Mouse (Mus musculus): Measurements from ENCODE around the gene Psmc1. TPM values are rescaled to one million over a fixed set of nuclear protein-coding genes. Genes with fewer than 3 reads are reported as not detected.

Gene Psmc1
- polyA plus RNA-seq, 1 experiment from 2014 or later = 198 TPM

- Histone ChIP-seq H3K27me3 (ENCODE audit: control insufficient read depth, insufficient read depth, low read length) (no peaks in the 10 kb centered on the region), H3K27ac (replicated peaks in 1 of 2; ENCODE audit: control insufficient read depth in 1 of 2, insufficient read depth in 1 of 2, low read depth in 2 of 2, low read length in 2 of 2) (no peak overlapping the region), H3K4me1 (ENCODE audit: control insufficient read depth in 2 of 2, insufficient read depth in 2 of 2, low read length in 2 of 2) (no peaks in the 10 kb centered on the region), H3K9ac (ENCODE audit: low read length) (no peak overlapping the region), H3K36me3 (ENCODE audit: control insufficient read depth, insufficient read depth, low read length) (no peaks in the 10 kb centered on the region), H3K4me3 (ENCODE audit: control insufficient read depth in 1 of 2, insufficient read depth in 1 of 2, low read depth in 1 of 2, low read length in 2 of 2) (no peak overlapping the region), H3K4me2 (ENCODE audit: low read length) (no peak overlapping the region), H3K9me3 (ENCODE audit: control insufficient read depth, low read length) (peaks cover 2% of the 10 kb centered on the region; the same call in 1 of the 2 replicates)
- no peak for ATAC-seq (ENCODE audit: insufficient number of reproducible peaks, insufficient read depth, low FRiP score, low read depth)
- WGBS = 72% methylated on average over 4 of the region's 4 CpGs
These were observed 34.2 kb upstream of the Psmc1 start for GRCm38 (mm10) chr12:100075715-100076114.

GRCm38 (mm10) chr12:100079636-100080286 is 30.2 kb upstream of the Psmc1 start:
- 55% methylated on average over 8 of the region's 8 CpGs for WGBS
- no peaks in the 10 kb centered on the region for H3K27me3 ChIP-seq (ENCODE audit: control insufficient read depth, insufficient read depth, low read length)
- H3K4me1 ChIP-seq (ENCODE audit: control insufficient read depth in 2 of 2, insufficient read depth in 2 of 2, low read length in 2 of 2) = peaks cover 8 to 11% of the 10 kb centered on the region in 2 experiments
- H3K36me3 ChIP-seq (ENCODE audit: control insufficient read depth, insufficient read depth, low read length) = no peaks in the 10 kb centered on the region
- H3K9me3 ChIP-seq (ENCODE audit: control insufficient read depth, low read length) = no peaks in the 10 kb centered on the region
- no peak overlapping the region for H3K4me2 ChIP-seq (ENCODE audit: low read length)
- H3K27ac ChIP-seq (replicated peaks in 1 of 2; ENCODE audit: control insufficient read depth in 1 of 2, insufficient read depth in 1 of 2, low read depth in 2 of 2, low read length in 2 of 2) = no peak overlapping the region
- no peak overlapping the region for H3K4me3 ChIP-seq (ENCODE audit: control insufficient read depth in 1 of 2, insufficient read depth in 1 of 2, low read depth in 1 of 2, low read length in 2 of 2)
- no peak for ATAC-seq (ENCODE audit: insufficient number of reproducible peaks, insufficient read depth, low FRiP score, low read depth)
- H3K9ac ChIP-seq (ENCODE audit: low read length) = no peak overlapping the region

- Histone ChIP-seq H3K4me1 (ENCODE audit: control insufficient read depth in 2 of 2, insufficient read depth in 2 of 2, low read length in 2 of 2) (peaks cover 11% of the 10 kb centered on the region in 2 experiments), H3K9me3 (ENCODE audit: control insufficient read depth, low read length) (no peaks in the 10 kb centered on the region), H3K27ac (replicated peaks in 1 of 2; ENCODE audit: control insufficient read depth in 1 of 2, insufficient read depth in 1 of 2, low read depth in 2 of 2, low read length in 2 of 2) (no peak overlapping the region), H3K4me3 (ENCODE audit: control insufficient read depth in 1 of 2, insufficient read depth in 1 of 2, low read depth in 1 of 2, low read length in 2 of 2) (no peak overlapping the region), H3K4me2 (ENCODE audit: low read length) (no peak overlapping the region), H3K9ac (ENCODE audit: low read length) (no peak overlapping the region), H3K36me3 (ENCODE audit: control insufficient read depth, insufficient read depth, low read length) (no peaks in the 10 kb centered on the region), H3K27me3 (ENCODE audit: control insufficient read depth, insufficient read depth, low read length) (no peaks in the 10 kb centered on the region)
- ATAC-seq (ENCODE audit: insufficient number of reproducible peaks, insufficient read depth, low FRiP score, low read depth) = no peak
- 64% methylated on average over 3 of the region's 3 CpGs for WGBS
These were observed 21.9 kb upstream of the Psmc1 start for GRCm38 (mm10) chr12:100088026-100088425.

GRCm38 (mm10) chr12:100089265-100089664 is 20.7 kb upstream of the Psmc1 start:
- Histone ChIP-seq H3K27me3 (ENCODE audit: control insufficient read depth, insufficient read depth, low read length) (no peaks in the 10 kb centered on the region), H3K9ac (ENCODE audit: low read length) (no peak overlapping the region), H3K4me1 (ENCODE audit: control insufficient read depth in 2 of 2, insufficient read depth in 2 of 2, low read length in 2 of 2) (peaks cover 4 to 5% of the 10 kb centered on the region in 2 experiments), H3K36me3 (ENCODE audit: control insufficient read depth, insufficient read depth, low read length) (no peaks in the 10 kb centered on the region), H3K4me2 (ENCODE audit: low read length) (no peak overlapping the region), H3K27ac (replicated peaks in 1 of 2; ENCODE audit: control insufficient read depth in 1 of 2, insufficient read depth in 1 of 2, low read depth in 2 of 2, low read length in 2 of 2) (no peak overlapping the region), H3K4me3 (ENCODE audit: control insufficient read depth in 1 of 2, insufficient read depth in 1 of 2, low read depth in 1 of 2, low read length in 2 of 2) (no peak overlapping the region), H3K9me3 (ENCODE audit: control insufficient read depth, low read length) (no peaks in the 10 kb centered on the region)
- no peak for ATAC-seq (ENCODE audit: insufficient number of reproducible peaks, insufficient read depth, low FRiP score, low read depth)
- WGBS = 67% methylated on average over 5 of the region's 5 CpGs

GRCm38 (mm10) chr12:100090750-100091149 is 19.2 kb upstream of the Psmc1 start:
- no peaks in the 10 kb centered on the region for H3K9me3 ChIP-seq (ENCODE audit: control insufficient read depth, low read length)
- no peak overlapping the region for H3K4me3 ChIP-seq (ENCODE audit: control insufficient read depth in 1 of 2, insufficient read depth in 1 of 2, low read depth in 1 of 2, low read length in 2 of 2)
- H3K4me1 ChIP-seq (ENCODE audit: control insufficient read depth in 2 of 2, insufficient read depth in 2 of 2, low read length in 2 of 2) = no peaks in the 10 kb centered on the region
- ATAC-seq (ENCODE audit: insufficient number of reproducible peaks, insufficient read depth, low FRiP score, low read depth) = no peak
- 75% methylated on average over 4 of the region's 4 CpGs for WGBS
- H3K4me2 ChIP-seq (ENCODE audit: low read length) = no peak overlapping the region
- H3K27ac ChIP-seq (replicated peaks in 1 of 2; ENCODE audit: control insufficient read depth in 1 of 2, insufficient read depth in 1 of 2, low read depth in 2 of 2, low read length in 2 of 2) = no peak overlapping the region
- no peaks in the 10 kb centered on the region for H3K27me3 ChIP-seq (ENCODE audit: control insufficient read depth, insufficient read depth, low read length)
- H3K36me3 ChIP-seq (ENCODE audit: control insufficient read depth, insufficient read depth, low read length) = no peaks in the 10 kb centered on the region
- H3K9ac ChIP-seq (ENCODE audit: low read length) = no peak overlapping the region

DNA sequence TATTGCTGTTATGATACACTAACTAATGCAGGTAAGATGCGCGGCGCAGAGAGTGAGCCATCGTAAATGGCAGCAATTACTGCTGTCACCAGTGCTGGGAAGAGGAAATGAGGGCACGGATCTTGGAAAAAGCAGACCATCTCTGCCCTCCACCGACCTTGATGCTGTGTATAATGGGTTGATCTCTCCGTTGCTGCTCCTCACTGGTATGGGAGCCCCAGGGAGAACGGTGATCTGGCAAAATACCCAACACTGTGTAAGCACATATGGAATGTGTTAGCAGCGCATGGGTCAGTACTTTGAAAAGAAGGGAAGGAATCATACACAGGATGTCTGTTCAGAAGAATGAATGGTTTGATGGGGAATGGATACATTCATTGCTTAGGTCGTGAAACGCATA is 16.9 kb upstream of the Psmc1 start:
- no peak for ATAC-seq (ENCODE audit: insufficient number of reproducible peaks, insufficient read depth, low FRiP score, low read depth)
- H3K4me1 ChIP-seq (ENCODE audit: control insufficient read depth in 2 of 2, insufficient read depth in 2 of 2, low read length in 2 of 2) = no peaks in the 10 kb centered on the region
- no peak overlapping the region for H3K4me3 ChIP-seq (ENCODE audit: control insufficient read depth in 1 of 2, insufficient read depth in 1 of 2, low read depth in 1 of 2, low read length in 2 of 2)
- H3K9me3 ChIP-seq (ENCODE audit: control insufficient read depth, low read length) = no peaks in the 10 kb centered on the region
- H3K4me2 ChIP-seq (ENCODE audit: low read length) = no peak overlapping the region
- no peak overlapping the region for H3K27ac ChIP-seq (replicated peaks in 1 of 2; ENCODE audit: control insufficient read depth in 1 of 2, insufficient read depth in 1 of 2, low read depth in 2 of 2, low read length in 2 of 2)
- H3K27me3 ChIP-seq (ENCODE audit: control insufficient read depth, insufficient read depth, low read length) = no peaks in the 10 kb centered on the region
- H3K36me3 ChIP-seq (ENCODE audit: control insufficient read depth, insufficient read depth, low read length) = no peaks in the 10 kb centered on the region
- 83% methylated on average over 11 of the region's 11 CpGs for WGBS
- H3K9ac ChIP-seq (ENCODE audit: low read length) = no peak overlapping the region

DNA sequence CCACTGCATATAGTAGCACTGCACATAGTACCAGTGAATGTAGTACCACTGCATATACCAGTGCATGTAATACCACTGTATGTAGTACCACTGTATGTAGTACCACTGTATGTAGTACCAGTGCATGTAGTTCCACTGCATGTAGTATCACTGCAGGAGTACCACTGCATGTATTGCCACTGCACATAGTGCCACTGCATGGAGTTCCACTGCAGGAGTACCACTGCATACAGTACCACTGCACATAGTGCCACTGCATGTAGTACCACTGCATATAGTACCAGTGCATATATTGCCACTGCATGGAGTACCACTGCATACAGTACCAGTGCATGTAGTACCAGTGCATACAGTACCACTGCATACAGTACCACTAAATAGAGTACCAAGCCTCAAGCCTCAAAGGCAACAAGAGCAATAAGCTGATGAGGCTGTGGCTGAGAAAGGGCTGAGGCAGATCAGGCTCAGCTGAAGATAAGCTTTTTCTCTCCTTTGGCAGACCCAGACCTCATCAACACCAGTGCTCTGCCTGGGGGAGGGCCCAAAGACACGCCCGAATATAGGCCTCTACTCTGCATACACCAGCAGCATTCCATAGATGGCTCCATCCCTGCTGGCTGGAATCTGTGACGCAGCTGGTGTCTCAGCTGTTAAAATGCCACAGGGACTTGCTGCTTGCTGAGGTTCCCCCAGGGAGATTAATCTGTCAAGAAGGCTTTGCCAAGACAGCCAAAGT is 9.8 kb upstream of the Psmc1 start:
- 29% methylated on average over 3 of the region's 3 CpGs for WGBS
- no peak for ATAC-seq (ENCODE audit: insufficient number of reproducible peaks, insufficient read depth, low FRiP score, low read depth)
- no peak overlapping the region for H3K4me3 ChIP-seq (ENCODE audit: control insufficient read depth in 1 of 2, insufficient read depth in 1 of 2, low read depth in 1 of 2, low read length in 2 of 2)
- H3K4me2 ChIP-seq (ENCODE audit: low read length) = no peak overlapping the region
- no peaks in the 10 kb centered on the region for H3K36me3 ChIP-seq (ENCODE audit: control insufficient read depth, insufficient read depth, low read length)
- no peak overlapping the region for H3K9ac ChIP-seq (ENCODE audit: low read length)
- no peak overlapping the region for H3K27ac ChIP-seq (replicated peaks in 1 of 2; ENCODE audit: control insufficient read depth in 1 of 2, insufficient read depth in 1 of 2, low read depth in 2 of 2, low read length in 2 of 2)
- H3K27me3 ChIP-seq (ENCODE audit: control insufficient read depth, insufficient read depth, low read length) = peaks cover 4% of the 10 kb centered on the region; the same call in 1 of the 2 replicates
- H3K9me3 ChIP-seq (ENCODE audit: control insufficient read depth, low read length) = no peaks in the 10 kb centered on the region
- peaks cover 0 to 5% of the 10 kb centered on the region in 2 experiments; a peak in 3 of 4 replicates for H3K4me1 ChIP-seq (ENCODE audit: control insufficient read depth in 2 of 2, insufficient read depth in 2 of 2, low read length in 2 of 2)
